Comparison of ENCODE assay signal across 15 mouse cellular contexts in genomic region chr8:30924656-30925055, GRCm38 (mm10).
DNase-seq lines count a peak whose midpoint lies in the region; ATAC-seq and TF ChIP-seq lines count a peak whose summit lies in the region.
"Had no signal": no experiment of that assay in that cellular context is flagged by ENCODE, and none has a peak within 500 bp of the region (broad histone marks: within the 10 kb centered on the region; RNA-seq: fewer than 3 reads in every experiment).

No protein-coding gene starts in this region.

- no peaks in the 10 kb centered on the region for H3K36me3 ChIP-seq in neural tube, embryonic 13.5 days
- H3K36me3 ChIP-seq in forebrain, postnatal 0 days (ENCODE audit: insufficient read depth), result no peaks in the 10 kb centered on the region
- no peaks in the 10 kb centered on the region for H3K36me3 ChIP-seq in midbrain, embryonic 12.5 days
- H3K36me3 ChIP-seq: limb, embryonic 15.5 days; neural tube, embryonic 12.5 days had no signal

- 64% methylated on average over 6 of the region's 6 CpGs for WGBS in neural tube, embryonic 13.5 days
- 17% methylated on average over 6 of the region's 6 CpGs for WGBS in forebrain, postnatal 0 days
- 40% methylated on average over 6 of the region's 6 CpGs for WGBS in midbrain, embryonic 12.5 days

- no peak for ATAC-seq in neural tube, embryonic 13.5 days (ENCODE audit: low read depth)
- no peak for ATAC-seq in forebrain, postnatal 0 days
- peak; percentile 3 for ATAC-seq in midbrain, embryonic 12.5 days (ENCODE audit: low FRiP score, low read depth)
- ATAC-seq: lung, postnatal 0 days had no signal

- no peak for DNase-seq in neural tube, embryonic 10.5 days (ENCODE audit: extremely low spot score, low spot score)
- peak; percentile 61 for DNase-seq in forebrain, postnatal 0 days
- no peak for DNase-seq in adrenal gland, postnatal 10 days
- DNase-seq in kidney, adult 9 months, result no peak
- DNase-seq in thymus, postnatal 14 days, result no peak
- DNase-seq: cerebellum, adult 2 months; gastrocnemius, postnatal 36 days; kidney, adult 11 months; kidney, postnatal 25 days; thymus, adult 18-20 months had no signal

- no peak overlapping the region for H3K9ac ChIP-seq in neural tube, embryonic 13.5 days
- no peak overlapping the region for H3K9ac ChIP-seq in forebrain, postnatal 0 days
- 0 out of 2 replicates have a peak overlapping the region, but pooled peaks have one; percentile 11 for H3K9ac ChIP-seq in midbrain, embryonic 12.5 days (replicated peaks)
- H3K9ac ChIP-seq: limb, embryonic 15.5 days; neural tube, embryonic 12.5 days had no signal

- no peak overlapping the region for H3K4me3 ChIP-seq in neural tube, embryonic 13.5 days
- no peak overlapping the region for H3K4me3 ChIP-seq in forebrain, postnatal 0 days (ENCODE audit: low read depth, low read length)
- H3K4me3 ChIP-seq in midbrain, embryonic 12.5 days, result no peak overlapping the region
- H3K4me3 ChIP-seq: limb, embryonic 15.5 days; neural tube, embryonic 12.5 days had no signal

- no peaks in the 10 kb centered on the region for H3K27me3 ChIP-seq in neural tube, embryonic 13.5 days
- H3K27me3 ChIP-seq in forebrain, postnatal 0 days (ENCODE audit: insufficient read depth, low read length), result no peaks in the 10 kb centered on the region
- no peaks in the 10 kb centered on the region for H3K27me3 ChIP-seq in midbrain, embryonic 12.5 days
- H3K27me3 ChIP-seq: neural tube, embryonic 12.5 days had no signal

- no peaks in the 10 kb centered on the region for H3K9me3 ChIP-seq in neural tube, embryonic 13.5 days
- H3K9me3 ChIP-seq in forebrain, postnatal 0 days (ENCODE audit: low read length), result no peaks in the 10 kb centered on the region
- H3K9me3 ChIP-seq in midbrain, embryonic 12.5 days, result no peaks in the 10 kb centered on the region
- H3K9me3 ChIP-seq: limb, embryonic 15.5 days; neural tube, embryonic 12.5 days had no signal

- no peak overlapping the region for H3K4me2 ChIP-seq in neural tube, embryonic 13.5 days
- peak overlapping the region; percentile 4; the same call in 1 of the 2 replicates for H3K4me2 ChIP-seq in forebrain, postnatal 0 days (ENCODE audit: low read depth)
- peak overlapping the region; percentile 32; the same call in 1 of the 2 replicates for H3K4me2 ChIP-seq in midbrain, embryonic 12.5 days (replicated peaks)

- H3K4me1 ChIP-seq in neural tube, embryonic 13.5 days (replicated peaks), result peaks cover 21% of the 10 kb centered on the region
- peaks cover 7% of the 10 kb centered on the region; the same call in 1 of the 2 replicates for H3K4me1 ChIP-seq in forebrain, postnatal 0 days (ENCODE audit: insufficient read depth)
- peaks cover 15% of the 10 kb centered on the region for H3K4me1 ChIP-seq in midbrain, embryonic 12.5 days
- H3K4me1 ChIP-seq: limb, embryonic 15.5 days; neural tube, embryonic 12.5 days had no signal

- no peak for TF ChIP-seq CTCF in forebrain, postnatal 0 days (IDR thresholded peaks at IDR 0.05; ENCODE audit: low read depth)

- H3K27ac ChIP-seq in neural tube, embryonic 13.5 days (replicated peaks), result peak overlapping the region; percentile 20
- H3K27ac ChIP-seq in forebrain, postnatal 0 days (ENCODE audit: low read depth, low read length), result peak overlapping the region; percentile 72
- peak overlapping the region; percentile 77 for H3K27ac ChIP-seq in midbrain, embryonic 12.5 days (replicated peaks)
- H3K27ac ChIP-seq: limb, embryonic 15.5 days; neural tube, embryonic 12.5 days had no signal

Comparison
In these comparisons a context has a peak if more than half of its experiments do, and no peak if none do; other contexts are left out.
1. H3K27ac ChIP-seq: peak in every context shown above with its lines; median percentile 77 in midbrain, embryonic 12.5 days; 72 in forebrain, postnatal 0 days; 20 in neural tube, embryonic 13.5 days.